Mouse (Mus musculus): Measurements from ENCODE around the gene Il1rapl2. TPM values are rescaled to one million over a fixed set of nuclear protein-coding genes. Genes with fewer than 3 reads are reported as not detected.
A peak's percentile ranks its signal among the peaks of the same experiment; 100 is the strongest.

The Il1rapl2 gene
- 0.44 and 0.60 TPM in 2 replicates for polyA plus RNA-seq (2016; fragmentation: Nextera tagmentation; extraction: Ambion mirVana)

DNA sequence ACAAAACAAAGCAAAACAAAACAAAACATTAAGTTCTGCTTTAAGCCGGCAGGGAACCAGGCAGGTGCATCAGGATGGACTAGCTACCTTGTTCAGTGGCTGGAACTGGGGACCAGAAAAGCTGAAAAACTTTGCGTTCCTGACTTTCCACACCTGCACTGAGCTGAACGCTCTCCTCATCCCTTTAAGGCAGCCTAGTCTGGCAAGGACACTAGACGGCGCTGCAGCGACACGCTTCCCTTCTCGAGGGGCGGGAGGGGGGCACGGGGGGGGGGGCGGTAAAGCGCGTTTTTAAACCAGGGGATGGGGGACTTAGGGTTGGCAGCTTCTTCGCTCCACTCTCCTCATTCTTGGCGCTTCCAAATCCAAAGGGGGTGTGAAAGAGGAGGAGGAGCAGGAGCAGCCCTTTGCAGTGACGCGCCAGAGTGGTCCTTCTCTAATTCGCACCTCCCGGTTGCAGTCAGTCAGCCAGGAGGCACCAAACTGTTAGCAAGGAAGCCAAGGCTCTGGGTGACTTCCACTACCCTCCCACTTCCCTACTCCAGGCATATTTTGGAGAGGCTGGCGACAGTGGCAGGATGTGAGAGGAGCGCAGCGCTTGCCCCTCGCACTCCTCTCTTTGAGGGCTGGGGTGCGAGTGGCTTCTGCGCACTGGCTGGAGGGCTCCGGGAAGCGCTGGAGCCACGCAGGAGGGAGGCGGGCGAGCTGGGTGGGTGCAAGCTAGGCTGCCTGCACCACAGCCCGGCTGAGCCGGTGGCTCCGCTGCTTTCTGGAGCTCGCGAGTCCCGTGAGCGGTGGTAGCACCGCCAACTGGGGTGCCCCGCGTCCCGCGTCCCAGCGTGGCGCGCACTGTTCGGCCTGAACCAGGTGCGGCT lies at the start of gene Il1rapl2:
TSS of gene Il1rapl2 (plus strand) at position 288 of the 875 bp plus-strand sequence.
- H3K36me3 ChIP-seq (replicated peaks) = no peaks in the 10 kb centered on the region
- no peak within 1 kb of the TSS for H3K27ac ChIP-seq
- WGBS = 16% methylated on average over 47 of the region's 47 CpGs
- H3K27me3 ChIP-seq = peaks cover 47% of the 10 kb centered on the region
- peak within 1 kb of the TSS; percentile 40 for H3K4me3 ChIP-seq (replicated peaks)
- peak; percentile 83 for ATAC-seq (ENCODE audit: low FRiP score)
- no peak within 1 kb of the TSS for H3K9ac ChIP-seq
- H3K9me3 ChIP-seq = no peaks in the 10 kb centered on the region
- H3K4me2 ChIP-seq = peak within 1 kb of the TSS; percentile 68
- H3K4me1 ChIP-seq = no peaks in the 10 kb centered on the region; the same call in 1 of the 2 replicates

DNA sequence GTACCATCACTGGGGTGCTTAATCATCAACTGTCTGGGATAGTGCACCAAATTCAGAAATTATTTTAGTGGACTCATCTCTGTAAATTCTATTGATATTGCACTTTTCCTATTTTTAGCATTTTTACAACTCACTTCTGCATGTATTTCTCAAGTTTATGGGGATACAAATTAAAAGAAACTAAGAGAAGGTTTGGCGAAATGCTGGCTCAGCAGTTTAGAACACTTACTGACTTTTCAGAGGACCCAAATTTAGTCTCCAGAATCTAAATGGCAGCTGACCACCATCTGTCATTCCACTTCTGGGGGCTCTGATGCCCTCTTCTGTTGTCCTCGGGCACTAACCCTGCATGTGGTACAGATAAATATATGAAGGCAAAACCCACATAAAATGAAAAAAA lies 22.1 kb upstream of the Il1rapl2 start:
- H3K9ac ChIP-seq = no peak overlapping the region
- H3K4me3 ChIP-seq (replicated peaks) = no peak overlapping the region
- H3K27me3 ChIP-seq = no peaks in the 10 kb centered on the region
- H3K36me3 ChIP-seq (replicated peaks) = no peaks in the 10 kb centered on the region
- no peaks in the 10 kb centered on the region for H3K4me1 ChIP-seq
- H3K9me3 ChIP-seq = no peaks in the 10 kb centered on the region
- WGBS = 76% methylated on average over 2 of the region's 2 CpGs
- H3K4me2 ChIP-seq = no peak overlapping the region
- H3K27ac ChIP-seq = no peak overlapping the region
- no peak for ATAC-seq (ENCODE audit: low FRiP score)

DNA sequence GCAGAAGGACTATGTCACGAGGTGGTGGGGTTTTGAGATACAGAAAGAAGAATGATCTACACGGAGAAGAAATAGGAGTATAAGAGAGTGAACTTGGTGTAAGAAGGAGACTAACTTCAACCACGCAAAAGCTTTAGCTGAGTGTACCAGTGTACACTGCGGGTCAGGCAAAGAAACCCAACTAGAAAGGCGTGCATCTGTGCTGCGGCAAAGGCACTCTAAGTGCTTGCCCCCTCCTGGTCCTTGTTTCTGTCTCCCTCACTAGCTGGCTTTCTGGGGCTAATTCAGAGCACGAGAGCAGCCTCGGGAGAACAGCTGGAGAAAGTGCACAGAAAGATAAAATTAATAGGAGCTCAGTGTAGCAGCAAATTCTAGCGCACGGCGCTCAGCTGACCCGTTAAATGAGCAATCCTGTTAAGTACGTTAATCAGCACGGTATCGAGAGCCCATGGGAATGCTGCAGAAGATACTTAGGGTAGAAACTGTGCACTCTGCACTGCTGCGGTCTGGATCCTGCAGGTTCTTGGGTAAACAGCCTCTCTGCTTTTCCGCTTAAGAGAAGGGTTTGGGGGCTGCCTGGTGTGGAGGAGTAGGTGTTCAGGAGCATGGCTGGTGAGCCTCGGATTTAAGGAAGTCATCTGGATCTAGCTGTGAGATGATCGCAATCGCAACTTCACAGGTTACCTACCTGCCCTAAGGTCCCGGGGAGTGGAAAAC lies 778 bp upstream of the Il1rapl2 start:
- H3K27ac ChIP-seq = no peak overlapping the region
- 23% methylated on average over 21 of the region's 21 CpGs for WGBS
- peak overlapping the region; percentile 40 for H3K4me3 ChIP-seq (replicated peaks)
- peak; percentile 55; the same call in 1 of the 2 replicates for ATAC-seq (ENCODE audit: low FRiP score)
- peak overlapping the region; percentile 68 for H3K4me2 ChIP-seq
- H3K36me3 ChIP-seq (replicated peaks) = no peaks in the 10 kb centered on the region
- H3K4me1 ChIP-seq = no peaks in the 10 kb centered on the region; the same call in 1 of the 2 replicates
- H3K27me3 ChIP-seq = peaks cover 47% of the 10 kb centered on the region
- H3K9ac ChIP-seq = no peak overlapping the region
- no peaks in the 10 kb centered on the region for H3K9me3 ChIP-seq

DNA sequence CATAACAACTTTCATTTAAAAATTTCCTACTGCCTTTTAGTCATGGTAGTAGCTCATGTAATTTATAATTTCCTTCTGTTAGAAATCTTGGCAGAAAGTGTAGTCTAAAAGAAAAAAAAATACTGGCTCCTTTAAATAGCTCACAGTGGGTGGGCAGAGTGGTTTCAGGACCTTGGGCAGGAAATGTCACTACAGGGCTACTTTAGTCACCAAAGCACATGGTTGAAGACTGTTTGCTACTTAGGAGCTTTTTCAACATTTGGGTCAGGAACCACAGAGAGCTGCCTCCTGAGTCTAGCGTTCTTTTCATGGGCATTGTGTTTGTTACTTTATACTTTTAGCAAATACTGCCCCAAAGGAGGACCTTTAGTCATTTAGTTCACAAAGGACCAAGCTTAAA lies 12.2 kb downstream of the Il1rapl2 start:
- Histone ChIP-seq H3K27ac (no peak overlapping the region), H3K36me3 (replicated peaks) (no peaks in the 10 kb centered on the region), H3K9ac (no peak overlapping the region), H3K4me2 (no peak overlapping the region), H3K27me3 (0 out of 2 replicates have a peak, but pooled peaks cover 4% of the 10 kb centered on the region), H3K4me1 (no peaks in the 10 kb centered on the region), H3K9me3 (no peaks in the 10 kb centered on the region), H3K4me3 (replicated peaks) (no peak overlapping the region)
- ATAC-seq (ENCODE audit: low FRiP score) = no peak
- 52% methylated on average over 1 of the region's 1 CpGs for WGBS

DNA sequence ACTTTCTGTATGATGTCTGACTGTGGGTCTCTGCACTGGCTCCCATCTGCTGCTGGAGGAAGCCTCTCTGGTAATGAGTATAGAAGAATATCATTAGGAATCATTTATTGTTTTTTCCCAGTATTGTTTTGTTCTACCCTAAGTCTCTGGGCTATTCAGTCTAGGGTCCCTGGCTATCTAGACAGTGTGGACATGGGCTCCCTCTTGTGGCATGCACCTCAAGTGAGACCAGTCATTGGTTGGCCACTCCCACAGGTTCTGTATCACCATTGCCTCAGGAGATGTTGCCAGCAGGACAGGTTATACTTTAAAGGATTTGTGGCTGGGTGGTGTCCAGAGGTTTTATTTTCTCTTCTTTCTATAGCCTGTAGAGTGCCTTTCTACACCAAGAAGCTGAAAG lies 50.3 kb downstream of the Il1rapl2 start:
- Histone ChIP-seq H3K4me1 (no peaks in the 10 kb centered on the region), H3K9me3 (no peaks in the 10 kb centered on the region), H3K9ac (no peak overlapping the region), H3K4me3 (replicated peaks) (no peak overlapping the region), H3K36me3 (replicated peaks) (no peaks in the 10 kb centered on the region), H3K27ac (no peak overlapping the region), H3K27me3 (no peaks in the 10 kb centered on the region), H3K4me2 (no peak overlapping the region)
- ATAC-seq (ENCODE audit: low FRiP score) = no peak

DNA sequence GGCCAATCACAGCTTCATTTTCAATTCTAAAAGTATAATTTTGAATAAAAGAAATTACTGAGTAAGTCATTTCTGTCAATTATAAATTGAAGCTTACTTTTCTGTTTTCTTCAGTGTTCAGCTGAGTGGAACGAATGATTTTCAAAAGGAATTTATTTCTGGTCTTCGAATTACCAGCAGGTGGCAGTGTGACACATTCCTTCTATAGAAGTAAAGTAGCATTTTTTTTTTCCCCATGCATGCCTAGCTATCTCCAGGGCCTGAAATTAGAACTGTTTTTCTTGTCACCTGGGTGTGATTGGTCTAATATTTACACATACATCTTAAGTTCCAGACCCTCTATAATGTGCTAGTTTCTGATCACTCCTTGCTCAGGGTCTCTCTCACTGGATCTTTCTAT lies 96.6 kb downstream of the Il1rapl2 start:
- no peak overlapping the region for H3K27ac ChIP-seq
- ATAC-seq (ENCODE audit: low FRiP score) = no peak
- no peak overlapping the region for H3K9ac ChIP-seq
- no peaks in the 10 kb centered on the region for H3K27me3 ChIP-seq
- H3K4me3 ChIP-seq (replicated peaks) = no peak overlapping the region
- no peaks in the 10 kb centered on the region for H3K4me1 ChIP-seq
- no peaks in the 10 kb centered on the region for H3K9me3 ChIP-seq
- no peak overlapping the region for H3K4me2 ChIP-seq
- no peaks in the 10 kb centered on the region for H3K36me3 ChIP-seq (replicated peaks)
- 33% methylated on average over 2 of the region's 2 CpGs for WGBS

DNA sequence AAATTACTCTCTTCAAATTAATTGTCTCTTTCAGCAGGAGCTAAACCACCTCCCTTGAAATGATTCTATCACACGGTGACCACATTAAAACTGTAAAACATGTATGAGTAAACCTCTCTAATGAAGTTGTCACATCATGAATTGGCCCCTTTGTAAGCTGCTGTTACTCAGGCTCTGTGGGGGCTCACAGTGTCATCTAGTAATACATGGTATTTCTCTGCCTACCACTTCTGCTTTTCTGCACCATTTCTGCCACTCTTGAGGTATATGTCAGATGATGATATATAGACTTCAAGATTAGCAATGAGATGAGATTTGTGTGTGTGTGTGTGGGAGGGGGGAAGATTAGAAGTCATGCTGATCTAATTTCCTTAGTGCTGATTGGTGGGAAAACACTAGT lies 117.6 kb downstream of the Il1rapl2 start:
- no peak overlapping the region for H3K9ac ChIP-seq
- no peak overlapping the region for H3K27ac ChIP-seq
- H3K9me3 ChIP-seq = no peaks in the 10 kb centered on the region
- no peaks in the 10 kb centered on the region for H3K36me3 ChIP-seq (replicated peaks)
- H3K4me1 ChIP-seq = no peaks in the 10 kb centered on the region
- no peak for ATAC-seq (ENCODE audit: low FRiP score)
- no peak overlapping the region for H3K4me3 ChIP-seq (replicated peaks)
- no peak overlapping the region for H3K4me2 ChIP-seq
- no peaks in the 10 kb centered on the region for H3K27me3 ChIP-seq
- 86% methylated on average over 1 of the region's 1 CpGs for WGBS

DNA sequence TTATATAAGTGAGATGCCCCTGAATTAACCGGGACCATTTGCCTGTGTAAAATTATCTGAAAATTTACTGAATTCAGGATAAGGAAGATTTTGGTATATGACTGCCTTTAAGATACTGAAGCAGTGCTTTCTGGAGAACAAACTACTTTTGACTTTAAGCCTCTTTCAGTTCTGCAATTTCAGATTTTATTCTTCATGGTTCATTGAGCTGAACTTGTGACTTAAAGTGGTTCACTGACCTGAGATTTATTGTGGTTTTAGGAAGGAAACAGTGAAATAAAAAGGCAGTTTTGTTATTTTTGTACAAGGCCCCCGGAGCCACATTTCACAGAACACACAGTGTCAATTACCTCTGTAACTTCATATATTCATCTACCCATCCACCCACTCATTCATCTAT lies 129.6 kb downstream of the Il1rapl2 start:
- Histone ChIP-seq H3K4me2 (no peak overlapping the region), H3K4me1 (no peaks in the 10 kb centered on the region), H3K36me3 (replicated peaks) (no peaks in the 10 kb centered on the region), H3K9me3 (no peaks in the 10 kb centered on the region), H3K27ac (no peak overlapping the region), H3K9ac (no peak overlapping the region), H3K4me3 (replicated peaks) (no peak overlapping the region), H3K27me3 (no peaks in the 10 kb centered on the region)
- WGBS = 88% methylated on average over 2 of the region's 2 CpGs
- ATAC-seq (ENCODE audit: low FRiP score) = no peak

DNA sequence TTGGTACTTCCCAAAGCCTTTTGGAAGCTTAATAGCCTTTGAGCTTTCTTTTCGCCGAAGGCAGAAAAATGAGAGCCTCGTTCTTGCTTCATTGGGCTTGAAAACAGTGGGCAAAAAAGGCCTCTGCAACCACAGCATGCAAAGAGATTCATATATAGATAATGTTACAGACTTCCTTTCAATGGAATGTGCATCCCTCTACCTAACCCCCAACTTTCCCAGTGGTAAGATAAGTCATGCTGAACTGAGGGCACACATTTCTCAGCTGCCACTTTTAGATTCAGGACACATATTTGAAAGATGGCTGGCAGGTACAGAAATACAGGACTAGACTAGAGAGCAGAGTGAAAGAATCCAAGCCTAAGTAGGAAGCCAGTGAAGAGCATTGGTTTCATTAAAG lies 185.1 kb downstream of the Il1rapl2 start:
- WGBS = 33% methylated on average over 3 of the region's 3 CpGs
- Histone ChIP-seq H3K9ac (no peak overlapping the region), H3K36me3 (replicated peaks) (no peaks in the 10 kb centered on the region), H3K9me3 (no peaks in the 10 kb centered on the region), H3K4me1 (no peaks in the 10 kb centered on the region), H3K27me3 (0 out of 2 replicates have a peak, but pooled peaks cover 3% of the 10 kb centered on the region), H3K27ac (no peak overlapping the region), H3K4me2 (no peak overlapping the region), H3K4me3 (replicated peaks) (no peak overlapping the region)
- no peak for ATAC-seq (ENCODE audit: low FRiP score)

DNA sequence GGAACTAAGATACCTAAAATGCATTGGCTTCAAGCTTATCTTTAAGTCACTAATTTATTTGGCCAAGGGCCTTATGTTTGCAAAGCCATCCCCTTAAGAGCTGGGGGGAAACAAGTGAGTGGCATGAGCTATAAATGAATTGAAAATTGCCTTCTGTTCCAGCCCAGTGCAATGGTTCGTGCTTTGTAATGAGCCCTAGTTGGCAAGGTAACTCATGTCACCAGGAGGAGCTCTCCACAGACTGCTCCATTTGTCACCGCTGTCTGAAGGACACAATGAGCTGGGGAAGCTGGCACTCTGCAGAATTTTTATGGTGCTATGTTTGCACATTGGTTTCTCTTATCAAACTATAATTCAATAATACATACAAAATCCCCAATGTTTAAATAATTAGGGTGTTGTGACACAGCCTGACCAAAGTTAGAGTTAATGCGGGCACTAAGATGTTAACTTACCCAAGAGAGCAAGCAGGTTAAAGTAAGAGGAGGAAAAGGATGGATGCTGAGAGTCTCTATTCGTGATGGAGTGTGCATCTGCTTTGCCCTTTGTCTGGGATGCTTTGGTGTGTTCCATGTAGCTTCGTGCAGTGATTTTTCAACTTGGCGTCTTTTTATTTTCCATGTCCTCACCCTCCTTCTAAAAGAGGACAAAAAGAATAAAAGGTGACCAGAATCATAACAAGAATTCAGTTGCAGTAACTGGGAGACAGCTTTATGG lies 235.2 kb downstream of the Il1rapl2 start:
- H3K27me3 ChIP-seq = no peaks in the 10 kb centered on the region
- H3K4me1 ChIP-seq = no peaks in the 10 kb centered on the region
- peak; percentile 75 for ATAC-seq (ENCODE audit: low FRiP score)
- H3K4me3 ChIP-seq (replicated peaks) = no peak overlapping the region
- H3K9me3 ChIP-seq = no peaks in the 10 kb centered on the region
- peak overlapping the region; percentile 25; the same call in 1 of the 2 replicates for H3K27ac ChIP-seq
- no peak overlapping the region for H3K4me2 ChIP-seq
- no peak overlapping the region for H3K9ac ChIP-seq
- no peaks in the 10 kb centered on the region for H3K36me3 ChIP-seq (replicated peaks)
- 60% methylated on average over 6 of the region's 6 CpGs for WGBS

DNA sequence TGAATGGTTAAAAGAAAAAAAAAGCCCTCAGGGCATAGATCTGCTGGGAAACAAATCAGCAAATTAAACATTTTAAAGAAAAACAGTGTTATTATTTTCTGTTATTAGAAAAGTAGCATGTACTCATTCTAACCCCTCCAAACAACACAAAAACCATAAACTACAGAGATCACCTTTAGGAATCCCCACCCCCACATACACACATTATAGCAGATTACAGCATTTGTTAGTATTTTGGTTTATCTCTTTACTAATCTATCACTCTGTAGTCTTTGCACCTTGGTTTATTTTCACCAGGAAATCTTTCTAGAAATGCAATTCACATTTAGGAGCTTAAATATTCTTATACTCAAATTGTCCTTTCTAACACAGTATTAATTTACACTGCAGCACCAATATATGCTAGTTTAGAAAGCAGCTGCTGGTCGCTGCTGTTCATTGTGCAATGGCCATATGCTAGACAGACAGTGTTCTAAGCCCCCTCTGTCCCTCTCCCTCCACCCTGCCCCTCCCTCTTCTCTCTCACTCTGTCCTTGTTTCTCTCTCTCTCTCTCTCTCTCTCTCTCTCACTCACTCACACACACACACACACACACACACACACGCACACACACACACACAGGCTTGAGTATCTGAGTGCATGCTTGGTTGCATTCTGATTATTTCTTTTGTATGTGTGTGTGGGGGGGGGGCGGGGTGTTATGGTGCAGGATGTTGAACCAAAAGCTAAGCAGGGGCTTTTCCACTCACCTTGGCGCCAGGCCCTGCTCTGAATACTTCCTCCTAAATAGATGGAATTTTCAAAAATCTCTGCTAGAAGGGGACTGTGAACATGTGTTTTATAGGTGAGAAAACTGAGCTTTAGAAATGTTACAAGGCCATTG lies 236.1 kb downstream of the Il1rapl2 start:
- Histone ChIP-seq H3K4me3 (replicated peaks) (no peak overlapping the region), H3K36me3 (replicated peaks) (no peaks in the 10 kb centered on the region), H3K9ac (no peak overlapping the region), H3K4me2 (no peak overlapping the region), H3K4me1 (no peaks in the 10 kb centered on the region), H3K27ac (no peak overlapping the region), H3K27me3 (no peaks in the 10 kb centered on the region), H3K9me3 (no peaks in the 10 kb centered on the region)
- ATAC-seq (ENCODE audit: low FRiP score) = peak; percentile 88
- WGBS = 45% methylated on average over 4 of the region's 4 CpGs

Measured in forebrain, embryonic 12.5 days (tissue).